Mouse (Mus musculus) G1E (cell line): Measurements from ENCODE around the gene Sdf2.

ENCODE experiments used
- CTCF ChIP-seq: IDR thresholded peaks from 2 replicates; pipeline ENCODE4 v1.5.1; 2012; ENCODE audit warnings: low read depth, low read length, inconsistent platforms, mixed read lengths
- POLR2AphosphoS5 ChIP-seq: IDR thresholded peaks from 2 replicates; pipeline ENCODE4 v1.6.1; 2012; ENCODE audit warnings: low read depth, low read length, inconsistent platforms; ENCODE audit not compliant: insufficient replicate concordance

DNA sequence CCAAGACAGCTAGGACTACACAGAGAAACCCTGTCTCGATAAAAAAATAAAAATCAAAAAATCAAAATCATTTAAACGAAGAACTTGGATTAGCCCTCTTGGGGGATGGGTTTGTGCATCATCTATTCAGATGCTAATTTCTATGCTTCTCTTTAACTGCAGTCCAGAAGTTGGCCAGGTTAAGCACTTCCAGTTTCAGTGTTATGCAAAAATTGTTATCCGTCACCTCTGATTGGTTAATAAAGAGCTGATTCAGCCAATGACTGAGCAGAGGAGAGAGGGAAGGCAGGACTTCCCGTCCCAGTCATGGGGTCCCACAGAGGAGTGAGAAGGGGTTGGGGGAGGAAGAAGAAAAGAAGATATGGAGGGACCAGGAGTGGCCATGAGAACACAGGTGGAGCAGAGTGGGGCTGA lies 2.2 kb downstream of the Sdf2 start:
- no peak for TF ChIP-seq CTCF
- TF ChIP-seq POLR2AphosphoS5 = no peak
